Mouse (Mus musculus) T-helper 2 cell (primary cell): Measurements from ENCODE around the gene Tas2r129.
"Not testable (repeated sequence)": the region's sequence is repeated elsewhere in the genome, so short reads cannot be mapped to it uniquely, and the experiment has no call there.

ENCODE experiments used
- in situ Hi-C: fragments of 300-600 bp; cut with MboI, MseI; formaldehyde crosslinking; loops from one replicate; pipeline ENCODE4 v1.15.1; 2025; ENCODE audit warnings: high pct_unique_total_duplicates

Tas2r129 gene

DNA sequence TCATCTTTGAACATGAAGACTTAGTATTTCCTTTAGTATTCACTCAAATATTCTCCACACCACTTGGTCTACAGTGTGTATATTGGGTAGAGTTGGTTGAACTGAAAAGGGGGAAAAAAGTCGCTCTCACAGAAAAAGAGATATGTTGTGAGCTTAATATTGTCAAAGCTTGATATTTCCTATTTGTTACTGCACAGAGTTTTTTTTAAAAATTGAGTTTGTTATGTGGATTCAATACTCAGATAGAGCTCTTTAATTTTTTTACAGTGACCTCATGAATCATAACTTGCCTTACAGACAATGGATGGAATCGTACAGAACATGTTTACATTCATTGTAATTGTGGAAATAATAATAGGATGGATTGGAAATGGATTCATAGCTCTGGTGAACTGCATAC, at the start of gene Tas2r129:
Tas2r129 (plus strand) TSS at position 301 of the 400 bp plus-strand sequence.
- in situ Hi-C loops = no loop called here

- in situ Hi-C loops = no loop called here
Observed at GRCm38 (mm10) chr6:132909351-132909750, 41.6 kb upstream of the Tas2r129 start, which contains the start of gene Tas2r125. Tas2r125 (plus strand) TSS chr6:132909651.

- in situ Hi-C loops = not testable (repeated sequence)
Observed at GRCm38 (mm10) chr6:132941376-132941775, 9.5 kb upstream of the Tas2r129 start.

DNA sequence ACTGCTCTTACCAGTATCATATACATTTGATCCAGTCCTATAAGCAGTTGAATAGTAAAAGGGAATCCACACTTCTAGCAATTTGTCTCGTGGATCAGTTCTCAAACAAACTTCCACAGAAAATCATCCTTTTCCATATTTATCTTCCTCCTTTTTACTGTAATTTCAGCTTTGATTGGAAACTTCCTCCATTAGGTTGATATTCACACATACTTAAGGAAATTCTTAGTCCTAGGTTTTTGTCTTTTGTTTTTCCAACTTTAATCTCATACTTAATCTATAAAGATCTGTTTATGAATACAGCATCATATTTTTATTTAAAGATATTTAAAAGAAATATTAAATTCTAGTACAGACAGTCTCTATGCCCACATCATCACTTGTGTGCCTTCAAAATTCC, 6.9 kb downstream of the Tas2r129 start, which contains the start of gene Tas2r131:
Tas2r131 (minus strand) TSS at position 101 of the 400 bp plus-strand sequence.
- in situ Hi-C loops = no loop called here

DNA sequence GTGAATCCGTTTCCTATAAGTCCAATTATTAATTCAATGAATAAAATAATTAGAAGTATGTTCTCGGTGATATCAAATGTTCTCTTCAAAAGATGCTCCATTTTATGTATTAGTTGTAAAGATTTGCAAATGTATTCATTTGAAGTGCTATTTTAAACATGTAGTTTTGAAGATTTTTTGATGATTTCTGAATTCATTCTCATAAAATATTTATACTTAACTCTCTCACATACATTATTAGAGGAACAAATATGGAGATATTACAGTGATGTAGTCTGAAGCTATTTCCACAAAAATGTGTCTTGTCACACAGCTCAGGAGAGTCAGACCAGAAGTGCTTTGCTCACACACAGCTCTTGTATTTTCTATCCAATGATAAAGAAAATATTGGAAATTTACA, 30.0 kb downstream of the Tas2r129 start, which contains the start of gene Tas2r109:
Tas2r109 (minus strand) TSS at position 101 of the 400 bp plus-strand sequence.
- in situ Hi-C loops = loop anchor here (5.0 kb wide), 1 partner anchor 149 kb away; no protein-coding TSS in a partner anchor
